Mouse (Mus musculus): ENCODE measurements at regions not wholly inside any gene's neighbourhood (a gene's known extent, or its start where the extent isn't known, plus 50 kb on each side); places are given as distances from the start of the nearest gene placed in this dataset.

DNA sequence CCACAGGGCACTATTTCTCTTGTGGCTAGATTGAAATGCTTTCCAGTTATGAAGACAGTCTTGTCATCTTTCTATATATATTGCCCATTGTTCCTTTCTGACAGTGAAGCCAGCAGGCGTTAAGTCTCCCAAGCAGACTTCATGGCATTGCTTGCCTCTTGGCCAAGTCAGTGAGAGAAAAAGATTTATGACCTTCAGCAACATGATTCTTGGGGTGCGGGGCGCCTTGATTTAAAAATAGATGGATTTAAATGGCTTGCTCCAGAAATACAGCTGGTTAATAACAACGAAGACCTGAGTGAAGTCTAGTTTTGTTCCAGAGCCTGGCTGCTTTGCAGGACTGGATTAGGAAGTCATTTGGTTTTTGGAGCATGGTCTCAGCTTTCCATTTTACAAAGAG lies 475.2 kb upstream of the Gm26657 start:
- no peak for DNase-seq (ENCODE audit: low read depth, low spot score)

GRCm38 (mm10) chr4:56263822-56264221 lies 476.0 kb upstream of the Gm26657 start:
- DNase-seq (ENCODE audit: low read depth, low spot score), result no peak

DNA sequence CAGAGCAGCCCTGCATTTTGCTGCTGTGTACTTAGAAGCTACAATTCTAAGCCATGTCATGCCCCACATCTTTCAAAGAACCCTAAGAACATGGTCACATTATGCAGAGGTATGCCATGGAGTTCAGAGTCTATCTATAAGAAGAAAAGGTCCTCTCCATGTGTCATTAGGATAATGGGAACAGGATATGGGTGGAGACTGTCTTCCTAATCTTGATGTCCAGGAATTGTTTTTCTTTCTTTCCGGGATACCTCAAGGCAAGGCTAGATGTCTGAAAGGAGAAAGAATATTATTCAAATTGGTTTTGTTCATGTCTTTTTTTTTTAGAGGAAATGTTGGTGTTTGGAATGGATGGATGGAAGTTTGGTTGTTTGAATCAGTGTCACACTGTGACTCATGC lies 477.3 kb upstream of the Gm26657 start:
- no peak for DNase-seq (ENCODE audit: low read depth, low spot score)

DNA sequence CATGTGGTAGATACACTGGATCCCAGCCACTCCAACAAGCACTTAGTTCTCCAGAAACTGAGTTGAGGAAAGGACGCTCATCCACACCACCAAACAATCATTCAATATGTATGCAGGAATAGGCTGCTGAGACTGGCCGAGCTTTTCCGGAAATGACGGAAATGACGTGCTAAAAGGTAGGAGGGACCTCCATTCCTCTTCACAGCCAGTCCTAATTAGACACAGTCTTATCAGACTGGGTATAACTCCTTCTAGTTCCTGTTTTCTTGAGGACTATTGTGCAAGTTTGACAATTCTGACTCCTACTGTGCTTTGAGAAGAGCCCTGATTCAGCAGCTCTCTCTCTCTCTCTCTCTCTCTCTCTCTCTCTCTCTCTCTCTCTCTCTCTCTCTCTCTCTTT lies 477.9 kb upstream of the Gm26657 start:
- DNase-seq (ENCODE audit: low read depth, low spot score), result no peak

- DNase-seq (ENCODE audit: low read depth, low spot score), result no peak
Measured at GRCm38 (mm10) chr4:56252375-56252774, 487.5 kb upstream of the Gm26657 start.

DNA sequence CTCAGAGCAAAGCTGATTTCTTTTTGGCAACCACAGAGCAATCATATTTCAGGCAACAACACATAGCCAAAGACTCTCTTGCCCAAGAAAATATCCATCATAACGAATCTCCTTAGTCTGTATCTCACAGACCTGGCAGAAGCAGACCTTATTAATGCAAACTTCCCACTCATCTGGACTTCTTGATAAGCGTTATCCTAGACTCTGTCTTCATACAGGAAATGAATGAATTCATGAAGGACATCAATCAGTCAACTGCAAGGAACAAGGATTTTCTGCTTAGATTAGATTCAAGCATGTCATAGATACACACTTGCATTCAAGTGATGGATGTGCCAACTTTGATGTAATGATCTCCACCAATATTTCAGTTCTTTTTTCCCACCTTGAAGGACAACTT lies 488.1 kb upstream of the Gm26657 start:
- DNase-seq (ENCODE audit: low read depth, low spot score), result no peak

GRCm38 (mm10) chr4:56250611-56251010 lies 489.3 kb upstream of the Gm26657 start:
- DNase-seq (ENCODE audit: low read depth, low spot score), result no peak

GRCm38 (mm10) chr4:56243863-56244262 lies 496.0 kb upstream of the Gm26657 start:
- DNase-seq (ENCODE audit: low read depth, low spot score), result peak; percentile 72

DNA sequence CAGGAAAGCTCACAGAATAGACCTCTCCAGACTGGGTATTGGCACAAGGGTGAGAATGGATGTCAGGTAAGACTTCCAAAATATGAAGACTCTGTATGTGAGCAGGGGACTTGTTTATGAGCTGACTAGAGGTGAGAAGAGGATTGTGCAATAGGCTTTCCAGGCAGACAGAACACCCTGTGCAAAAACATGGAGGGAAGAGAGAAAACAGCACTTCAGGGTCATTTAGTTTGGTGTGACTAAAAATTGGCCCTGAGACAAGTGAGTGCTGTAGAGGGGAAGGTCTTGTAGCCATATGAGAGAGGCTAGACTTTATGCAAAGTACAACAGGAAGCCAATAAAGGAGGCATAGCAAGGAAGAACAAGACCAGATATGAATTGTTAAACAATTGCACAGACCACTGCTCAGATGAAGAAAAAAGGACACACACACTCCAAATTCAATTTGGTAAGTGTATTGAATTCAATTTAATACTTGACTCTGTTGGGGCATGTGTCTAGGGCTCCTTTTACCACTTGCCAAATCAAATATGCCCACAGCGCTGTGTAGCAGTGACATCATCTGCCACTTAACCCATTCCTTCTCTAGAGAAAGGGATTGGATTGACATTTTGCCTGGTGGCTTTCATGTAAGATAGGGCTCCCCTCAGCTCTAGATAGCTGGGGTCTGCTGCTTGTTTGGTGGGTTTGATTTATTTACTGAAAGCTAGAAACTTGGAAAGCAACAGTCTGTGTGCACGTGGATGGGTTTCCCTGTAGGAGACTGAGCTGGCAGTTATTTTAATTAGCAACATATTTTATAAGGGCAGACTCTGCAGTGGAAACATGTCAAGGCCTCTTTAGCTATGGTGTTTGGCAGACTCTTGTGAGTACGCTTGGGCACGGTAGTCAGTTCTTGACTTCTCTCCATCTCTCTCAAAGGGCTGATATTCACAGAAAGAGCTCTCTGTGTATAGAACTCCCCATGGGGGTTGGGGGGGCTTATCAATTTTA lies 501.1 kb upstream of the Gm26657 start:
- no peak for DNase-seq (ENCODE audit: low read depth, low spot score)

DNA sequence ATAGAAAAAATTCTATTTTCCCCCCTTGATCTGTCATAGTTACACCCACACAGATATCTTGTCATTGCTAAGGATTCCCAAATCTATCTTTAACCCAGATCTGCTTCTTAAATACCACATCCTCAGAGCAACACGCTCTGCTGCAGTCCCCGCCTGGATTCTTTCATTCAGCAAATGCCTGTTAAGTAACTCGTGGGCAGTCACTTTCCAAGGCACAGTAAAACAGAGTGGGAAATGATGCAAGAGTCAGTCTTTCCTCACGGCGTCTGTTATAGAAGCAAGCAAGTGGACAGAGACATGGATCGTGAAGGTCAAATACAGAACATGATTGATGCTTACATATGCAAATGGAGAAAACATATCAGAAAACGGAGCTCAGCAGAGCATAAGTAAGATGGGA lies 508.5 kb upstream of the Gm26657 start:
- no peak for DNase-seq (ENCODE audit: low read depth, low spot score)

DNA sequence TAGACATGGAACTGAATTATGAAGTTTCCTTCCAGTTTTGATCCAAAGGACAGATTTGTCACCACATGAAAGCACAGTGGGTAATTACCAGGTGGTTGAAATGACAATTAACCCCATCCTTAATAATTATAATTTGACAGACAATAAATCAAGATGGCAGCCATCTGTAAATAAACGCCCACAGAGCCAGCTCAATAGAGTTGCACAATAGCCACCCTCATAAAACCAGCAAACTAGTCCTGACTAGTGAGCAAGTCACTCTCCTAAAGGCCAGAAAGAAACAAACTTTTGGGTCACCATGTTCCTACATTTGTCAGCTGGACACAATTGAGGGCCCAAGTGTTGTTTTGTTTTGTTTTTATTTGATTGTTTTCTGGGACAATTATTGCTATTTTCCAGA lies 509.4 kb upstream of the Gm26657 start:
- no peak for DNase-seq (ENCODE audit: low read depth, low spot score)

DNA sequence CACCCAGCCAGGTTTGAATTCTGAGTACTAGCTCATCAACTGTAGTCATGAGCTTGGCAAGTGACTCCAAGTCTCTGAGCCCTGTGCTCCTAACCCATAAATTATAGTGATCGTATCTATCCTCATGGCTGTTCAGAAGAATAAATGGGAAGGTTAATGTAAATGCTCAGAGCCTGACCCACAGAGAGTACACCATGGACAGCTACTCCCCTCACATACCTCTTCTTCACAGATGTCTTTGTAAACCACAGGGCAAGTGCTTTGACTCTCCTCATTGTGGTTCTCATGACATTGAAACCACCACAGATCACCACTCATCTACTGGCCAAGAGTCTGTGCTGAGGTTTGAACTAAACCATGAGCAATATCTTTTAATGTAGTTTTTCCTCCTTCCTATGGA lies 513.4 kb upstream of the Gm26657 start:
- no peak for DNase-seq (ENCODE audit: low read depth, low spot score)

DNA sequence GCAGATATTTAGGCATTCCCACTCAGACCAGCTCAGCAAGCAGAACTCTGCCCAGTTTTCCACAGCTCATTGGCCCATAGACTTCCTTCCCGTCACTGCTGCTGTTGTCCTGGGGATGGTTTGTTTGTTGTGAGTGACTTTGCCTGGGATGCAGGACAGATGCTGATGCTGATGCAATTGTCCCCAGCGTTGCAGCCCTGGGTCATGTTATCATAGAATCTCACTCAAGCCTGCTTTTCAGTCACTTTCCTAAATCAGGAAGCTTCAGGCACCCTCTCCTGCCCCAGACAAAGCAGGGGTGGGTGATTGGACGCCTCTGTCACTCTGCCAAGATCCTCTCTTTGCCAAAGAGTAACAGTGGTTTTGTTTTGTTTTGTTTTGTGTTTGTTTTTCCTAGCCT lies 515.3 kb upstream of the Gm26657 start:
- no peak for DNase-seq (ENCODE audit: low read depth, low spot score)

GRCm38 (mm10) chr4:56222023-56222776 lies 517.7 kb upstream of the Gm26657 start:
- peak; percentile 52 for DNase-seq (ENCODE audit: low read depth, low spot score)

- no peak for DNase-seq (ENCODE audit: low read depth, low spot score)
Measured at GRCm38 (mm10) chr4:56220531-56220930, 519.3 kb upstream of the Gm26657 start.

DNA sequence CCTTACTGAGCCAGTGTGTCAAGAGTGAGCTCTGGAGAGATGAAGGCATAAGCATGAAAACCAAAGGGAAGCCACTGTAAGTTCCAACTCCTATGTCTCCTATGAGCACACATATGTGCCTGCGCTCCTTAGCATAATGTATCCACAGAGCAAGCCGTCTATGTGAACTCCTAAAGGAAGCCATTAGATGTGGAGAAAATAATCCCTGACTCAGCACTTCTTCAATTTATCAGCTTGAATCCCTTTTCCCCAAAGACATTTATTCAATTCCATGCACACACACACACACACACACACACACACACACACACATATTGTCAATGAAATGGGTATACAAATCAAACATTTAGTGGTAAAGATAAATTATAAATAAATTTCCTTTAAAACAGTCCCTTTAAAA lies 530.4 kb upstream of the Gm26657 start:
- DNase-seq (ENCODE audit: low read depth, low spot score), result no peak

DNA sequence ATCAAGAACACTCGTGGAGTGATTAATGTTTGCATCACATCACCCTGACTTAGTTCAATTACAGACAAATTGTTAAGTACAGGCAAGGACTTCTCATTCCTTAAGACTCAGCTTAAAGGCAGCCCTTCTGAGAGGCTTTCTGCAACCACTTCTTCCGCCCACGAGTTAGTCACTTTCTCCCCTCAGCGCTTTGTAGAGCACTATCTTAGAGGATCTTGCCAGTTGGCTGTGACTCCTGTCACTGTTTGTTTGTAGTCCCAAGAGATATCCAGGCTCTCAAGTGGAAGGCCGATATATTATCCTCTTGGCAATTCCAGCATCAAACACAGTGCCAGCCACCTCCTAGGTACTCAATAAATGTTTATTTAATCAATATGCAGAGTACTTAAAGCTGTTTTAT lies 532.1 kb upstream of the Gm26657 start:
- DNase-seq (ENCODE audit: low read depth, low spot score), result no peak

- DNase-seq (ENCODE audit: low read depth, low spot score), result no peak
Measured at GRCm38 (mm10) chr4:56205069-56205468, 534.8 kb upstream of the Gm26657 start.

GRCm38 (mm10) chr4:56193365-56193764 lies 546.5 kb upstream of the Gm26657 start:
- DNase-seq (ENCODE audit: low read depth, low spot score), result no peak

GRCm38 (mm10) chr4:56192516-56192915 lies 547.4 kb upstream of the Gm26657 start:
- DNase-seq (ENCODE audit: low read depth, low spot score), result no peak

DNA sequence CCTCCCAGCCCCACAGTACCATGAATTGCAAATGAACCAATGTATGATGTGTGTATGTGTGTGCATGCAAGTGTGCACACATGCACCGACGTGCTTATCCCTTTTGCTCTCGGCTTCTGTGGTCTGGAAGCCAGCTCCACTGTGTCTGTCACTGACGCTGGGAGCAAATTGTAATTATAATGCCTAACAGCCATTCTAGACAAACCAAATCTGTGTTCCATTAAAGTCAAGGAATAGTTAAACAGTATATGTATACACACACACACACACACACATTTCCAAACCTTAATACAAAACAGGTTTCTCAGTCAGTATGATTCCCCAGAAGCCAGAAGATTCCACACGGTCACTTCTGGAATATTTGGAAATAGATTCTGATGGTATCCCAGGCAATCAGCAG lies 560.3 kb upstream of the Gm26657 start:
- DNase-seq (ENCODE audit: low read depth, low spot score), result peak; percentile 13

GRCm38 (mm10) chr4:56178844-56179481 lies 560.9 kb upstream of the Gm26657 start:
- DNase-seq (ENCODE audit: low read depth, low spot score), result peak; percentile 6
